Mouse (Mus musculus) megakaryocyte, embryonic 14.5 days (primary cell): ENCODE data around the gene Pomc.

Source experiments
- FLI1 ChIP-seq: IDR thresholded peaks from 2 replicates; pipeline ENCODE4 v1.6.1; 2012; ENCODE audit warnings: low read length, inconsistent platforms, mixed read lengths
- GATA1 ChIP-seq: IDR thresholded peaks from 3 replicates; pipeline ENCODE4 v1.6.1; 2012; ENCODE audit warnings: mixed read lengths, low read length, inconsistent platforms, borderline replicate concordance

- TF ChIP-seq GATA1, result no peak
- no peak for TF ChIP-seq FLI1
Observed at GRCm38 (mm10) chr12:3983736-3984135, 29.0 kb downstream of the Pomc start.
